Mouse (Mus musculus): ENCODE data around the gene Ano4.

The Ano4 gene

DNA sequence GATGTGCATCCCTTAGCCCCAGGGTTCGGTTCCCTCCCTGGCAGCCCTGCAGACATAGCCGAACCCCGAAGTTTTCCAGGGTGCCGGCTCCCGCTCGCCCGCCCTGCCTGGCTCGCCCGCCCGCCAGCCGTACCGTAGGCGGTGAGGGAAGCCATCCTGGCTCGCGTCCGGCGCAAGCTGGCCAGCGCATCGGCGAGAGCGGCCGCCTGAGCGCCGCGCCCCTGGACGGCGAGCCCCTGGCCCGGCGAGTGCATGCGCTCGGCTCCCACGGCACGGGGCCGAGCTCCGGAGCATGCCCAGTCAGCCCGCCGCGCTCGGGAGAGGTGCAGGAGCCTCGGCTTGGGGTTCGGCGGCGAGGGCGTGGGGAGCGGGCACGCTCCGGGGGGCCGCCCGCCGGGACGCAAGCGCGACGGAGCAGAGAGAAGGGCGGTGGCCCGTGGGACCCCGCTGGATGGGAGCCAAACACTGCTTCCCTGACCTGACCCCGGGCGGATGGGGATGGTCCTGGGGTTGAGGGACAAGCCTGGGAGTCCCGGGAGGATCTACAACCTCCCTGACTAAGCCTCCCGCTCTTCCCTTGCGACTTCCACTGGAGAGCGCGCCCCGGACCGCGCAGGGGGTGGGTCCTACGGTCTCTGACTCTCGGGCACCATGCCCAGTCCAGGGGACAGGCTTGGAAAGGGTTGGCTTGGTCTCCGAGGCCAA lies at the start of gene Ano4:
Gene Ano4, minus strand, starts transcription at position 272 of the 705 bp plus-strand sequence.
- DNase-seq: peak; percentile 38

DNA sequence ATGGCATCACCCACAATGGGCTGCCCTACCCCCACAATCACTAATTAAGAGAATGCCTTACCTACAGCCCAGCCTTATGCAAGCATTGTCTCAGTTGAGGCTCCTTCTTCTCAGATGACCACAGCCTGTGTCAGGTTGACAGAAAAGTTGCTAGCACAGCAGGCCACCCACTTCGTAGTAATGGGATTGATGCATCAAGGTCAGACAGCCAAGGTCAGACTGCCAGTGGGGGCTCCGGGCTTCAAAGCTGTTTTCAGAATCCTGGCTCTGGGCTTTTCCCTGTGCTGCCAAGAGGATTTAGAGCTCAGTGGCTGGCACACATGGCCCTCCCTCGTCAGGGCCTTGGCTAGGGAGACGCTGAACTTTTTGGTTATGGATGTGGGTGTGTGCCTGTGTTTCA lies 48.1 kb upstream of the Ano4 start:
- DNase-seq: no peak

DNA sequence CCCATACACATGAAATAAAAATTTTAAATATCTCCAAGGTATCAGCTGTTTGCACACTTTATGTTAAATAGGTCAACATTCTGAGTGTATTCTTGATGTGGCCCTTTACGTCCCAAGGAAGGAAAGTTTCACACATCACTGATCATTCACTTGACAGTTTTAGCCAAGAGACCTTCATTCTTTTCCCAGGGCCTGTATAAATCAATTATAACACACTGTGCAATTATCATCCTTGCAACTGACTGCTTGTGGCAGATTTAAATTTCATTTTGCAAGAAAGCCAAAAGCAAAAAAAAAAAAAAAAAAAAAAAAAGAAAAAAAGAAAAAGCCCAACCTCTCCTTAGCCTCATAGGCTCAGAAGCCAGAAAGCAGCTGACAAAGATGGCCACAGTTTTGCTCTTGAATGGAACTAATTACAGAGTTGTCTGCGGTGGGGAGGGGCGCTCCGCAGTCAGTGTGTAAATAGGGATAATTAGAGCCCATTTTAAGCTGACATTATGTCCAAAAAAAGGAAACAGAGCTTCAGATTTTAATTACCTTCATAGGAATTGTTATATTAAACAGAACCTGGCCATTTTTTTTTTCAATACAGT lies 47.1 kb upstream of the Ano4 start:
- no peak for DNase-seq

DNA sequence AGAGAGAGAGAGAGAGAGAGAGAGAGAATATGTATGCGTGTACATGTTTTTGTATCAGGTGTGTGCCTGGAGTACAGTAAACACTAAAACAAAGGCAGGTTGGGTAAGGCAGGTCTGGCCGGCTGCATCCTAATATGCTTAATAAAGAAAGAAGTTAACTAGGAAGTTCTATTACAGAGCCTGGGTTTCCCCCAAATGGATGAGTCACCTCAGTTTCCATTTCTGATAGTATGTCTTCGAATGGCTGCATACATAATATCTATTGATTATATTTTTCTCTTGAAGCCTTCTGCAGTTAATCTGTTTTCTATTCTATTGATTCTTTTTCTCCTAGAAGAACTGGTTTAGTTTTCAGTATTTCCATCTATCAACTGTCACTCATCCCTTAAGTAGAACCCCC lies 41.9 kb upstream of the Ano4 start:
- no peak for DNase-seq

DNA sequence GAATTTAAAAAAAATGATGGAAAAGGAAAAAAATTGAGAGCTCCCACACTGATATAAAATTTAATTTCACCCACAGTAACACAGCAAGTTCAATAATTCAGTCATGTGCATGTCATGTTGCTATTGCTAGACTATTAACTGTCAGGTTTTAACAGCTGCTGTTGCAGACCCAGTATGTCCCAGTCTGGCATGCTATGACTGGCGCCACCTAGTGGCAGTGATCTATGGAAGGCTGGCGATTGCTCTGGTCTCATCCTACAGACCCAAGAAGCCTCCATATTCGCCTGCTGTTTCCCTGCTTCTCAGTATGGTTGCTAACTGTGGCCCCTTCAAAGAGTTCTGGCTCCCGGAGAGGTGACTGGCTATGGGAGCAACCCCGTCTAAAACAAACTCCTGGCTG lies 38.9 kb upstream of the Ano4 start:
- peak; percentile 72 for DNase-seq

DNA sequence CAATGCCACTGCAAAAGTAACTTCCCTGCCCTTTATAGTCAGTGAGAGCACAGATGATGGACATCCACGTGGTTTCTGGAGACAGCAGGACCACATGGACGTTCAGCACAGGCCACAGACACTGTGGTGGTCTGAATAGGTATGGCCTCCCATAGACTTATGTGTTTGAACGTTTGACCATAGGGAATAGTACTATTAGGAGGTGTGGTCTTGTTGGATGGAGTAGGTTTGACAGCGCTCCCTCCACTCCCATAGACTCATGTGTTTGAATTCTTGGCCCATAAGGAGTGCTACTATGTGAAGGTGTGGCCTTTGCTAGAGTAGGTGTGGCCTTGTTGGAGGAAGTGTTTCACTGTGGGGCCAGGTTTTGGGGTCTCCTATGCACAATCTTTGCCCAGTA lies 33.2 kb upstream of the Ano4 start:
- DNase-seq: no peak

DNA sequence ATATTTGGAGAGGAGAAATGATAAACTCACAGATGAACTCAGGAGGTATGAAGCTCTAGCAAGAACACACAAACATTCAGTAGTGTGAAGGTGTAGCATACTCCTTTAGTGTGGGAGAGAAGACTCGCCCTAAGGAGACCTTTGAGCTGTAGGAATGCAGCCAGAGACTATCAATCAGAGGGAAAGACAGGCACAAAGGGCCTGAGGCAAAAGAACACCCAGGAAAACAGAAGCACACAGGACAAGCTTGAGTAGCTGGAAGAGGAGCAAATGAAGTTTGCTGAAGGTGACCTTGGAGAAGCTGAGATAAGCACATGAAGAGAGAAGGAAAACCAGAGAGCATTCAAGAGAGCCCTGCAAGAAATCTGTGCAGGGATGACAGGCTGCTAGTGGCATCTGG lies 25.5 kb upstream of the Ano4 start:
- DNase-seq: no peak

DNA sequence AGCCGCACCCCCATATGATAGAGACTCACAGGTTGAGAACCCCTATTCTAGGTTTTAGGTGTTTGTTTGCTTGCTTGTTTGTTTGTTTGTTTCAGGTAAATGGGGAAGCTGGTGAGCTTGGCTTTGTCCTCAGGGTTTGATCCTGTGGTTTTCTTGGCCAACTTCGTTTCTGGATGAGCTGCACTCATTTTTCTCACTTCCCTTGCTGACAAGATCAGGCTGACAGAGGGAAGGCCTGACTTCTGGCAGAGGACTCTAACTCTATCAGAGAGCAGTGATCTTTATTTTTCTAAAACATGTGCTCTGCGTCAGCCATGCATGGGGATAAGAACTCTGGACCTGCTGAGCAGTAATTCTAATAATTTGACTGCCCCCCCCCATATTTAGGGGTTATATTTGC lies 14.4 kb upstream of the Ano4 start:
- DNase-seq: no peak

DNA sequence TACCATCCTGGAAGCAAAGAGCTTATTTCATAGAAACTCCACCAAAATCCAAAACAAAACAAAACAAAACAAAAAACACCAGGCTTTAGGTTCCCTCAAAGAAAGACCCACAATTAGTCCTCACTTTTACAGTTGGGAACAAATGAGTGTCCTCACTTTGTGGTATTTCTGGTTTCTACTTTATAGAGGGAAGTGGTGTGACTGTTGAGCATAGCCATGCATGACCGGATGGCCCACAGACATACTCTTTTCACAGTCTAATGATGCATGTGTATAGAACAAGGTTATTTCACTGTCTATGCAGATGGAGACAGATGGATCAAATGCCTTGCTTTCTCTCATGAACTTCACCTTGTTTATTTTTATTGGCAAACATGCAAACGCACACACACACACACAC lies 10.1 kb upstream of the Ano4 start:
- no peak for DNase-seq

DNA sequence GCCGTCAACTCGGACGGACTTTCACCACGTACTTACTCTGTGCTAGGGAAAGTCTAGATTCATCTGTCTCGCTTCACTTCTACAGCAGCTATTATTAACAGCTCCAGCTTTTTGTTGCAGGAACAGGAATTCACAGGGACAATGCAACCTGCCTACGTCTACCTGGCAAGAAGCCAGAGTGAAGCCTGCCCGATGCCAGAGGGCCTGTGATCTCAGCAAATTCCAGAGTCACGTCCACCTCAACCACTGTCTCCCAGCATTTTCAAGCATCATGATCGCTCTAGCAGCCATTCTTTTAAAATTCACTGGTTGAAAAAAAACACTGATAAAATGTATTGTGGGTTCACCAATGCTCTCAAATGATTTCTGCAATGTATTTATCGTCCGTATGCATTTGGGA lies 6.9 kb upstream of the Ano4 start:
- DNase-seq: no peak

DNA sequence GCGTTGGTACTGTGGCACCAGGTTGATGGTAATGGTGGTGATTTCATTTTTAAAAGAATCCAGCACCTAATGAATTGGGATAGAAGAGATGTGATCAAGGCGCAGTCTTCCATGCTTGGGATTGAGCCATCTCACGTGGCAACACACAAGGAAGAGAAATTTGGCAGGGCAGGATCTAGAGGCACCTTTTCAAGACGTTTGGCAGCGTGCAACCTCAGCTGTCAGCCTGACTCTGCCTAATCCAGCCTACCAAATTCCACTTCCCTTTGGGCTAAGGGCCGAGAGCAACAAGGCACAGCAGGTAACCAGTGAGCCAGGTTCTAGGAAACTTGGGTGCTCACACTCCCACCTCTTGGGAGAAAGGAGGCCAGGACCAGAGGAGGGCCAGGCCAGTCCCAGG lies 1.0 kb upstream of the Ano4 start:
- no peak for DNase-seq

DNA sequence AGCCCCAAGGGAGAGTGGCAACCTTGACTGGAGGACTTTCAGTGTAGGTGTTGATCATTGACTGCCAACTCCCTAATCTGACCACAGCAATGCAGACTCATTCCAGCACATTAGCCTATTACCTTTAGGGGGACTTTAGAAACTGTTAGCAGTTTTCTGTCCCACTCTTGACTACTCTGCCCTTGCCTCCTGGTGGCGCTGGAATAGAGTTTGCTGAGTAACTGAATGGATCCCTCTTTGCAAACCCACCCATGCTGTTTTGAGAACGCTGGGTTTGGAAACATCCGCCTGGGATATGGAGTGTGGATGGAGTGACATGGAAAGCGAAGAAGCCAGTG lies 603 bp upstream of the Ano4 start:
- DNase-seq: peak; percentile 11

DNA sequence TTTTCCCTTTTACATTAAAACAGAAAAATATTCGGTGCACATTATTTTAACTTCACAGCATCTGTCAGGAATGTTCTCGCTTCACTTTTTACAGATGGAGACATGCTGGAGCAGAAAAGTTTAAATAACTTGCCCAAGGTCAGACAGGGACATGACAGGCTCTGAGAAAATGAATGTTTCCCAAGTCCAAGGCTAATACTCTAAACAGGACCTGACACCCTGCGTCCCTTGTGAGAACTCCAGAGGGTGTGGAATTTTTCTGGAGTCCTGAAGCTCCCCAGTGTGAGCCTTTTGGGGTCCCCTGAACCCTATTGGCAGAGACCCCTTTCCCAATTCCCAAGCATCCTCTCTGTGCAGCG lies 451 bp downstream of the Ano4 start:
- no peak for DNase-seq

DNA sequence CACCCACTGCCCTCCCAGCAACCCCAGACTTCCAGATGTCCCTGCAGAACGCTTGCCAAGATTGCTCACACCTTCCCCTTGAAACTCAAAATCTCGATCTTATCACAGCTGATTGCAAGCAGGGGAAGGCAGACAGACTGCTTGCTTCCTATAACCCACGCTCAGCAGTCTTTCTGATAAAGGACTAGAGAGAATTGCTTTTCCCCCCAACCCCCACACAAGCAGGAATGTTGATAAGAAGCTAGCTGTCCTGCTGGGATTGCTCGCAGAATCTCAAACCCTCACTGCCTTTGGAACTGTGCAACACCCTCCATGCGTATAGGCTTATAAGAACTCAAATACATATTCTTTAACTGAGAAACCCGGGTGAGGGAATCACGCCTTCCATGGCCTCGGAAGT lies 846 bp downstream of the Ano4 start:
- DNase-seq: no peak

DNA sequence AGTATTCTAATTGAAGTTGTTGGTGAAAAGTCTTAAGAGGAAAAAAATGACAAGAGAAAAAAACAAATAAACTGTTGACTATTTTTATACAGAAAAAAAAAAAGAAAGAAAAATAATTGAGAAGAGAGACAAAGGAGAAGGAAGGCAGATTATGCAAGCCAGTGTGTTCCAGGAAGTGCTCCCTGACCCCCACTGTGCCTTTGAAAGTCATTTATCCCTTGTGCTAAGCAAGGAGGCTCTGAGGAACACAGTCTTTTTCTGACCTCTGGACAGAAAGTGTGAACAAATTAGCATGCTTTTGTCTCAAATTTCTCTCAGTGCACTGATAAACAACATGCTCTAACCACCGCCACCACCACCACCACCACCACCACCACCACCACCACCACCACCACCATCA lies 14.3 kb downstream of the Ano4 start:
- DNase-seq: no peak

DNA sequence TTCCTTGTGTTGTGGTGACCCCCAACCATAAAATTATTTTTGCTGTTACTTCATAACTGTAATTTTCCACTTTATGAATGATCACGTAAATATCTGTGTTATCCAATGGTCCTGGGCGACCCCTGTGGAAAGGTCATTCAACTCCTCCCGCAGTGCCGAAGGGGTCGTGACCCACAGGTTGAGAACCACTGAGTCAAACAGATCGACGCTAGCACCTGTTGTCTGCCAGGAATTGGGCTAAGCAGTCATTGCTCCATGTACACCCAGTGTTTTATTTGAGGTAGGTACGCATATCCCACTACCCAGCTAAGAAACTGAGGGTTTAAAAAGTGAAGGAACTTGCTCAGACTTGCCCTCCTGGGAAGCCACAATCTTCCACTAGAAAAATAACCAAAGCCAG lies 14.8 kb downstream of the Ano4 start:
- no peak for DNase-seq

DNA sequence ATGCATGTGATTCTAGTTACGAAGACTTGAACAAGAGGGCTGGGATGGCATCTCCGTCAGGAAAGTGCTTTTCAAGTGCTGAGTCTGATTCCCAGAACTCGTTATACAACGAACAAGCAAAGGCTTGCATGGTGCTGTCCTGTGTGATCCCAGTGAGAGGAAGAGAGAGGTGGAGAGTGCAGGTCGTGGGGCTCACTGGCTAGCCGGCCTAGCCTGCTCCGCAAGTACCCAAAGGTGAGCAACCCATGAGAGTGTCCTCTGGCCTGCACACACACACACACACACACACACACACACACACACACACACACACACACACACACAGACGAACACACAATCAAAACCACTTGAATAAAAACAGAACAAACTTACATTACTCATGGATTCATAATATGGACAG lies 15.7 kb downstream of the Ano4 start:
- no peak for DNase-seq

DNA sequence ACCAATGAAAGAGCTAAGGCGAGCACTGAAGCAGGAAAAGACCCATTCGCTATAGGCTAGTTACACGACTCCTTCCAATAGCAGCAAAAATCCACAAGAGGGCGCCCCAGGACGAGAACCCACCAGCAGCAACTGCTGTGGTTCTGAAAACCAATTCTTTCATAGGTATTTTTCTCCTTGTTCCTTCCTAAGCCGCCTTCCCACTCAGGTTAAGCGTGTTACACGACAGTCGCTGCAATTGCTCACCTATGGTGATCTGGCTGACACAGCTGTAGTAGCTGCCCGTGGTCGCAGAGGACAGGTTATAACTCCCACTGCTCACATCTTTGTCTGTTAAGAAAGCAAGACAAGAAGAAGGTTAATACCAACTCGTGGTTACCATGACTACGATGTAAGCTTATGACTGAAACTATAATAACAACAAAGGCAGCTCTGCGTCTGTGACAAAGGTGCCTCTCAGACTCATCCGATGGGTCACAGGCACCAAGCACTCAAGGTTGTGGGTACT lies 17.5 kb downstream of the Ano4 start:
- DNase-seq: peak; percentile 78

DNA sequence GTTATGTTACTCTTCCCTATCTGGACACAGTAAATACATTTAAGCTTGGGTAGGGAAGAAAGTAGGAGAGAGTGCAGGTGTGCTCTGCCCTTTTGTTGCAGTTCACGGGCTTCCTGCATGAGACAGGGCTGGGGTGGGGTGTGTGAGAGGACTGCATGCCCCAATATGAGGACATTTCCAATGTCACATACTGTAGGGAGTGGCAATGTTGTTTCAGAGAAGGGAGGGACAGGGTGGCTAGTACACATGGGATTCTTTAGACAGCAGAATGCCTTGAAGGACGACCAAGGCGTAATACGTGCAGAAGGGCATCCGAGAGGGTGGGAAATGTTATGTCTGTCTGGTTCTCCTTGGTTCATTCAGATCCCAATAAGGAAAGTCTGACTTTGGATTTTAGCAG lies 18.2 kb downstream of the Ano4 start:
- no peak for DNase-seq

DNA sequence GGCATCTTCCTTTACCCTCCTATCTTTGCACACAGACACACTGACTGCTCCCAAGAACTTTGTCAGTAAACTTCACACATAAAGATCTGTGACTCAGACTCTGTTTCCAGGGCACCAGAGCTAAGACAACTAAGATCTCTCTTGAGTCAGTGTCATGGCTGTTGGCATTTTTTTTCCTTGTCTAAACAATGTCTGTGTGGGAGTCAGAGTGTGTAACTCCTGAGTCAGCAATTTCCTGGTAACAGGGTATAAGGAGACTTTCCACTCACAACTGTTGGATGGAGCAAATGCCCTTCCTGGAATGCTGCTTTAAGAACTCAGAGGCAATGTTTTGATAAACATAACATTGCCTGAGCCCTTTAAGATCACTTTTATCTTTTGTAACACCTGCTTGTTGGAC lies 37.0 kb downstream of the Ano4 start:
- no peak for DNase-seq

DNA sequence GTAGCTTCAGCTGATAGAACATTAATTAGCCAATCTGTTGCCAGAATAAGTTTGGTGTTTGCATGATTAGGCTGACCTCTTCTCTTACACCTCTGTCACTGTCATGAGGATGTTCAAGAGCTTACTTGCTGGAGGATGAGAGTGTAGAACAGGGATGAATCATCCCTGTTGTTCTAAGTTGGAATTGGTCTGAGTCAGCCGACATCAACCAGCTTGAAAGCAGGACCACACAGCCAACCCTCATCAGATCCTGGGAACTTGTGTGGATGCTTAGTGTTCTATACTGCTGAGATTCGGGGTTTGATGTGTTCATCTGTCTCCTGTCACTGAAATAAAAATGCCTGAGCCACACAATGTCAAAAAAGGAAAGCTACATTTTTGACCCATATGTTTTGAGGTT lies 44.2 kb downstream of the Ano4 start:
- no peak for DNase-seq

DNA sequence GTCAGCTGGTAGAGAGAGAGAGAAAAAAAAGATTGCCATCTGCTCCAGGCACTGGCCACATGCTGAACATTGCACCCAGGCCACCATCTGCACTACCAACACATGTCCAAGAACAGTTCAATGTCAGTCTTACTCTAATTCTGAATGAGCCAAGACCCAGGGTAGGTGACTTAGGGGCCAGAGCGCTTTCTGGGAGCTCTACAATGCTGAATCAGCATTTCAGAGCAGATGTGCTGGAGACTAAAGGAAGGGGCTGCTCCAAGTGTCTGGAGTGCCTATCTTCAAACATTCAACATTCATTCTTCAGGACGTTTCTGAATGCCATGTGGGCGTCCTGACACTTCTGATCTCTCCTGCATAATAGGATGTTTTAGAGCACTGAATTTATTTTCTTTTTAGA lies 51.8 kb downstream of the Ano4 start:
- DNase-seq: no peak

DNA sequence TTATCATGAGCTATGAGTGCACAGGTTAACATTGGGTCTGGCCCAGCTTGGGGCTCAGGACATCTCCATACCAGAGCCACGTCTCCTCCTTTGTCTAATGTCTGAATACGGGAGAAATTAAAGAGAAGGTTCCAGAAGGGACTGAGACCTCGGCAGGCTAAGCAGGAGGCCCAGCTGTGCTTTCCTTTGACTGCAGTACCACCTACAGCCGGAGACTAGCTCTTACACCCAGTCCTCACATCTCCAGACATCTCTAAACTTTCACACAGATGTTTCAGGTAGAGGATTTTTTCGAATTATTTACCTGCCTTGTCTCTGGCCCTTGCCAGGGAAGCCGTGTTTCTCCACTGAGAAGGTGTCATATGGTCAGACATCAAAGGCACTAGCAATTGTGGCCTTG lies 53.9 kb downstream of the Ano4 start:
- DNase-seq: no peak

DNA sequence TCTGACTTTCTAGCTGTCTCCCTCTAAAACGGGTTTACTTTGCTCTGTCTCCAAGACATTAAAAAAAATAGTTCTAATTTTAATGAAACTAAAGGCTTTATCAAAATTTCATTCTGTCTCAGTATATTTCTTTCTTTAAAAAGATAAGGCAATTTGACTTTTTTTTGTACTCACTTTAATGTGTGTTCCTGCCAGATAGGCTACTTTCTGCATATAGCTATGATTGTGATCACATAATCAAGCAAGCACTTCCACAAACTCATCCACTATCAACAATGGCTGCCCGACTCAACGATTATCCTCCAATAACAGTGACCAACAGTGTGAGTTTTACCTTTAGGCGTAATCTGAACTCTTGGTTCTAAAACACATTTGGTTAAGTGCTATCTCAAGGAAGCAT lies 55.3 kb downstream of the Ano4 start:
- DNase-seq: no peak

DNA sequence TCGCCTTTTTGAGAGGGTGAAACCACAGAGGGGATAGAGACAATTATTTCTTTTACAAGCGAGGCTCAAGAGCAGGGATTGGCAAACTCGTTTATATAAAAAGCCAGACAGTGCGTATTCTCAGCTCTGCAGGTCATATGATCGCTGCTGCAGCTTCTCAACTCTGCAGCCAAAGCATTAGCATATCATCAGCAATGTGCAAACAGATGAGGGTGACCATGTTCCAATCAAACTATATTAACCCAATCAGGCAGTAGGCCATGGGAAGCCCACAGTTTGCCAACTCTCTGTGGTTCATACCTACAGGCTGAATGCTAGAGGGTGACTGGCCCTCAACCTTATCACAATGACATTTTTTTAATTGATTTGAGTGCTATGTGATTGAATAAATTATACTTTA lies 64.2 kb downstream of the Ano4 start:
- no peak for DNase-seq
